Mouse (Mus musculus) heart, postnatal 4 days (tissue): ENCODE measurements around the gene Ubl4b. TPM values are rescaled to one million over a fixed set of nuclear protein-coding genes. Genes with fewer than 3 reads are reported as not detected.

Experiments used
- DNase-seq: peaks from one replicate; pipeline ENCODE4 v3.0.0; 2021
- total RNA-seq, 2 experiments: library from RNA; stranded (reverse); gene quantifications; 2 replicates each; pipeline ENCODE4 v1.2.3; 2021

Ubl4b gene
- total RNA-seq = not detected

DNA sequence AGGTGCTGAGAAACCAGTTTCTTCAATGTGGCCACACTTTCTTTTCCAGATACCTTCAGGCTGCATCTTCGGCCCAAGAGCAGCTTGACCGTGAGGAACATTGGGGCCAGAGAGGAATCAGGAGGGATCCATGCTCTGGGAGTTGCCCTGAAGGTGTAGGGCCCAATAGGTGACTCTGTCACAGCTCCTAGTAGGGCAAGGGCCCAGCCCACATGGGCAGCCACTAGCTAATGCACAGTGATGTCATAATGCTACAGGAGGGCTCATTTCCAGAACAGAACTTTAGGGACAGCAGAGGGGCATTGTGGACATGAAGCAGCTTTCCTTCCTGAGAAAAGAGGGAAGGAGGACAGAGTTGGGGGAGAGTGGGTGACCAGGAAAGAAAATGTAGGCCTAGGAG, at the start of gene Ubl4b:
Gene Ubl4b (minus strand): TSS at position 232 of the 400 bp plus-strand sequence.
- no peak for DNase-seq

DNA sequence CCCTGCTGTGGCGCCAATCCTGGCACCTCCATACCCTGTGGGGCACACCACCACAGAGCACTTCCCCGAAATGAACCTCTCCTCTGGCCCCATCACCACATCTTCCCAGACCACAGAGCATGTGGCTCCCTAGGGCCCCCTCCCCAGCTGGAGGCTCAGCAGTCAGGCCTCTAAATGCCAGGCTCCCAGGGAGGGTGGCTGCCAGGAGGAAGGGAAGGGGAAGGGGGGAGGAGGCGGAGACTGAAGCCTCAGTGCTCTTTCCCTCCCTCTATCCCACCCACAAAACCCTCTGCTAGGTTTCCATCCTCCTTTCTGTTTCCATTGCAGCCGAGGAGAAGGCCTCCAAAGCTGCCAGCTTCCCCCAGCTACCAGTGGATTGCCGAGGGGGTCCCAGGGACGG, 45.3 kb upstream of the Ubl4b start:
- DNase-seq = no peak

DNA sequence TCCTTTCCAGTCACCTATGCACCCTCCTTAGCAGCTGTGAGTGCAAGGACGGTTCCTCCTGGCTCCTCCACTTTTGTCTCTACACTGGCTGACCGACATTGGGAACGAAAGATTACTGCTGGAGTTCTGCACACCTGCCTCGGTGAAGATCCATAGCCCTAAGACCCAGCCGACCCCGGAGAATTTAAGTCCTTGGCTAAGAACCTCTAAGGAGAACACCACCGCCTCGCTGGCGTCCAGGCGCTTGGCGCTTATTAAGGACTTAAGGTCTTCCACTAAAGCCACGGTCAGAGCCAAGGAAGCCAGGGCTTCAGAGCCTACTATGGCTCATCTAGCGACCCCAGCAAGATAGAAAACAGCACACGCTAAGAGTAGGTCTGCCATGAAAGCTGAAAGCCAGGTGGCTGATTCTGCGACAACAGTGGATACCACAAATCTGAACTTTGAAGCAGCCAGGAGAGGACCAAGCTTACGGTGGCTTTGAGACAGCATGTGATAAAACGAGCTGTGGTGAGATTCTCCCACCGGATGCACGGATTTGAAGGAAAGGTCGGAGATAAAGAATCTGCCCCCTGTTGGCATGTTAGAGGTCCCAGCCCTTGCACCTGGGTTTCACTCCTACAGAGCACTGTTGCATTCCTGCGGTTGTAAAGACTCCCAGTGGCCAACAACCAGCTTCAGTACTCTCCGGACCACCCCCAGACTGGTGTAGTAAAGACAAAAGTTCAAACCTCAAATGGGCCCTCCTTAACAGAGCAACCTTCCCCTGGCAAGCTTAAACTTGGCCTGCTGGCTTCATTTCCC, 42.9 kb upstream of the Ubl4b start:
- no peak for DNase-seq

DNA sequence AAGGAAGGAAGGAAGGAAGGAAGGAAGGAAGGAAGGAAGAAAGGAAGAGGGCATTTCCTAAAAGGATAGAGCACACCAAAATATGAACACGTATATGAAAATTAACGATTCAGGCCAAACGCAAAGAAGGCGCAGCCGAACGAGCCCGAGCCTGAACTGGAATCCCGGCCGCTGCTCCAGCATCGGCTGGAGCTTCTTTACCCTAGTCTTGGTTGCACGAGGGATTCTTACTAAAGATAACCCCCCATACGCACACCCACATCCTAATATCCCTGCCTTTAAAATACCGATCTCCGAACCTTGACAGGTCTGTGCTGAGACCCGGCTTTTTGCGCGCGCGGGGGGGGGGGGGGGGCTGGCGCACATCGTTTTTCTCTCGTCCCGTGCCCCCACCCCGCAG, 42.3 kb upstream of the Ubl4b start:
- DNase-seq = no peak

DNA sequence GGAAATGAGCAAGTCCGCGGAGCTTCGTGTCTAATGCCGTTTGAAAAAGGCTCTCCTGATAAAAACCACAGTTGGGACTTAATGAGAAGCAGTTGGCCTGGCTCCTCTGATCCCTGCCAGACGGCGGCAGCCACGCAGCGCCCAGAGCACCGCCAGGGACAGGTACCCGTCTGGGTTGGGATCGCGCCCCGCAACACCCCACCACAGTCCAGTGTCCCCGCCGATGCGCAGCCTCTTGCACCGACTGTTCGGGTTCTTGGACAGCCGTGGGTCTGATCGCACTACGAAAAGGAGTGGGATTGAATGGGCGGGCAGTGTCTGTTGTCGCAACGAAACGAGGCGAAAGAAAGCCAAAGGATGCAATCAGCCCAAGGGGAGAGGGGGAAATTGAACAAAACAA, 41.7 kb upstream of the Ubl4b start:
- peak; percentile 16 for DNase-seq

DNA sequence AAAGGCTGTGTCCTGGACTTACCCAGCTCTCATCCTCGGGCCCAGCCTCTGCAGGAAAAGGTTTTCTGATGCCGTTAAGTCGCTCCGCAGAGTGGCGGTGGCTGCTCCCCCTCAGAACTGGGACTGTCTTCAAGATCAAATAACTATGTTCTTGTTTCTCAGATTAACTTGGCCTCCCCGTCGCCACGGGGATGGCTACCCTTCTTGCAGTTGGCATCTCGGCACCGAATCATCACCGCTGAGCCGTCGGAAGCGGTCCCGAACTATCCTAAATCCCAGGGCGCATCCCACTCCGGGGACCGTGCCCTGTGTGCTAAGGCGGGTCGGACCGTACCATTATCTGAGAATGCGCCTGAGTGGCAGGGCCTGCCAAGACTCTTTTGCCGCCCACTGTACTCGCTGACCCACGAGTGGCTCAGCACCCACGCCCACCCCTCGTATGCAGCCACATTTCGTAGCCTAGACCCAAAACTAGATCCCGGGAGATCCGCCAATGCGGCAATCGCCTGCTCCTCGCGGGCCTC, 41.1 kb upstream of the Ubl4b start:
- DNase-seq = no peak

DNA sequence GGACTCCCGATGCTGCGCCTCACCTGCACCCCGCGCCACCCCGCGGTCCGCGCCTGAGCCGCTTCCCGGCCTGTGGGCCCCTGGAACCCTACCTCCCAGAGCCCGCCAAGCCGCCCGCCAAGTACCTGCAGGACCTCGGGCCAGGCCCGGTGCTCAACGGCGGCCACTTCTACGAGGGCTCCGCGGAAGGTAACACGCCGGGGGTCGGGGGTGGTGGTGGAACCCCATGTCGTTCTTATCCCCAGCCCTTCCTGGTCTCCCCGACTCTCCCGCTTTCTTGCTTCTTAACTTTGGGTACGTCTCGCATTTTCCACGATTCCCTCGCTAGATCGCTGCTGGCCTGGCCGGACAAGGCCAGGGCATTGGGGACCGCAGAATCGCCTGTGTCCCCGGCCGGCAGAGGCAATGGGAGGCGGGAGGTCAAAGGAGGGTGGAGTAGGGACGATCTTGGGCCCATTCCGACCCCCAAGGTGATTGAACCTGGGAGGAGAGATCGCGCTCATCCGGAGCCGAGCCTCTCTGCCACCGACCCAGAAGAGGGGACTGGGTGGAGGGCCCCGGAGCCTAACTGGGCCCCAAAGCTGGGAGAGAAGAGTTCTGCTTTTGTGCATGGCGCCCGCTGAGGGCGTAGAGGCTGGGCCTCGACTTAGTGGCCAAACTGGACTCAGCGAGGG, 40.5 kb upstream of the Ubl4b start:
- peak; percentile 25 for DNase-seq

DNA sequence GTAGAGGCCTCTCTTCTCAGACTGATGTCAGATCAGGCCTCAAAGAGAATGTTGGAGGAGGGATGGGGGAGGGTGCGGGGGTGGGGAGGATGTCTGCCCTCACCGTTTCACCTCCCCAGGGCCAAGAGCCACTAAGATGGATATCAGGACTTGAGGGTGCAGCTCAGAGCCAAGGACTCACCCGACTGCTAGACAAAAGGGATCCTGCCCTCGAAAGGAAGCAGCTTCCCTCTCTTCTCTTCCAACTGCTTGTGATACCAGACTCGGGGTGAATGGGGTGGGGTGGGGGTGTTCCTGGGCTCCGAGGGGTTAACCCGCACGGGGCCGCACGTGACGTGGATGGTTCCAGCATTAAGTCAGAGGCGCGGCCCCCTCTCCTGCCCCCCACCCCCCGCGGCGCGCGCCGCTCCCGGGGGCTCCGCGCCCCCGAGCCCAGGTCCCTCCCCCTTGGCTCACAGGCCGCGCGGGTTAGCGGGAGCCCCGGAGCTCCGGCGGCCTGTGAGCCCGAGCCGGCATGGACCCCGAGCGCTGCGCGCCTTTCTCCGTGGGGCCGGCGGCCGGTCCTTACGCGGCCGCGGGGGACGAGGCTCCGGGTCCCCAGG, 39.9 kb upstream of the Ubl4b start, which contains the start of gene Alx3:
Gene Alx3 (plus strand): TSS at position 370 of the 602 bp plus-strand sequence.
- no peak for DNase-seq

DNA sequence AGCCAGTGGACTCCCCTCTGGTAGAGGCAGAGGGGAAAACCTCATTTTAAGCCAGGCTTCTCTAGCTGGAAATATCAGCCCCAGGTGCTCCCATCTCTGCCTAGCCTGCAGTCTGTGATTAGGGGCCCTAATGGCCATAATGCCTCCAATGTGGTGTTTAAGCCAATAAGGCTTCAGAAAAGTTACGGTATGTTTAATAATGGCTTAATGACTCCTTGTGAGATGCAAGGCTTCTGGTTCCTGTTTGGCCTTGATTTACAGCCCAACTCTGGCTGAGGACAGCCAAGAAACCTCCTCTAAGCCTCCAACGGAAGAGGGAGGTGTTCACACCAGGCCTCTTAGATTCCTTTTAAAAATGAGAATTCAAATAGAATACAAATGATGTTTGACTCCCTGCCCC, 38.8 kb upstream of the Ubl4b start:
- DNase-seq = no peak

DNA sequence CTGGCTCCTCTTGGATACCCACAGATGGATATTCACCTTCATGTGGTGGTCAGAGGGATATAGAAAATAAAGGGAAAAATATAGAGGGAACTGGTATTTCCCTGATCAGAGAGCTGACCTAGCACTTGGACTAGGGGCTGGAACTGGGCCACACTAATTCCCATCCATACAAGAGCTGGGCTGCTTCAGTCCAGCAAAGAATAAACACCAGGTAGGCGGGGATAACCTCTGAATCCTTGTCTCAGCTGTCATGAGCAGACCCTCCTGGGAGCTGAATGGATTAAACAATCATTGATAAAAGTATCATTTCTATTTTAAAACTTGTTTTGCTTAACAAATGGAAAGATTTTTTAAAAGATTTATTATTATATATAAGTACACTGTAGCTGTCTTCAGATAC, 36.7 kb upstream of the Ubl4b start:
- no peak for DNase-seq

DNA sequence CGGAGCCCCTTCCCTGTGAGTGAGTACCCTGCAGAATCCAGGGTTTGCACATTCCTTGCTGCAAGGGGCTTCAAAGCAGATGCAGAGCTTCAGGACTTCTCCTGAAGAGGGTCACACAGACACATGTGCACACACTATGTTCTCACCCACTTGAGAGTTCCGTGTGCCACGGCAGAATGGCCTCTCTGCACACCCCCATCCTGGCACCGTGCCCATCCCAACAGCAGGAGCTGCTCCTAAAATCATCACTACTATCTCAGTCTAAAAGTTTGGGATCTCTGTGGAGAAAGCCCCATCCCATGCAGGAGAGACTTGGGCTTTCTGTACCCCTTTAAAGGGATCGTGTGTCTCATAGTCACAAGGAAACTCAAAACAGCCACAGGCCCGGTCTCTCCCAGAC, 31.6 kb upstream of the Ubl4b start:
- DNase-seq = no peak

DNA sequence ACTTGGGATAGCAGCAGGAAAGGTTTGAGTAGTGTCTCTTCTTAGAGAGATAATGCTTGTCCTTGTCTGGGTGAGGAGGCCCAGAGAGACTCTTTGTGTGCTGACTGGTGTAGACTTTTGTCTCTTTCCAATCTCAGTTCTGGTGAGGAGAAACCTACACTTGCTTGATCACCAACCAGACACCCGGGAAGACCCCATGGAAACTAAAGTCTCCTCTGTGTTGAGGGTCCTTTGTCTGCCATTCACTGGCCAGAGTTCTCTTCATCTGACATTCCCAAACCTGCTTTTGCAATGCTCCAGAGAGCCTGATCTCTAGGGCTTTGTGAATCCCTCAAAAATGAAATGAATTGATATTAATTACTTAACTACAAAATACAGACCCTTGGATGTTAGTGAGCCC, 29.0 kb upstream of the Ubl4b start:
- DNase-seq = no peak

DNA sequence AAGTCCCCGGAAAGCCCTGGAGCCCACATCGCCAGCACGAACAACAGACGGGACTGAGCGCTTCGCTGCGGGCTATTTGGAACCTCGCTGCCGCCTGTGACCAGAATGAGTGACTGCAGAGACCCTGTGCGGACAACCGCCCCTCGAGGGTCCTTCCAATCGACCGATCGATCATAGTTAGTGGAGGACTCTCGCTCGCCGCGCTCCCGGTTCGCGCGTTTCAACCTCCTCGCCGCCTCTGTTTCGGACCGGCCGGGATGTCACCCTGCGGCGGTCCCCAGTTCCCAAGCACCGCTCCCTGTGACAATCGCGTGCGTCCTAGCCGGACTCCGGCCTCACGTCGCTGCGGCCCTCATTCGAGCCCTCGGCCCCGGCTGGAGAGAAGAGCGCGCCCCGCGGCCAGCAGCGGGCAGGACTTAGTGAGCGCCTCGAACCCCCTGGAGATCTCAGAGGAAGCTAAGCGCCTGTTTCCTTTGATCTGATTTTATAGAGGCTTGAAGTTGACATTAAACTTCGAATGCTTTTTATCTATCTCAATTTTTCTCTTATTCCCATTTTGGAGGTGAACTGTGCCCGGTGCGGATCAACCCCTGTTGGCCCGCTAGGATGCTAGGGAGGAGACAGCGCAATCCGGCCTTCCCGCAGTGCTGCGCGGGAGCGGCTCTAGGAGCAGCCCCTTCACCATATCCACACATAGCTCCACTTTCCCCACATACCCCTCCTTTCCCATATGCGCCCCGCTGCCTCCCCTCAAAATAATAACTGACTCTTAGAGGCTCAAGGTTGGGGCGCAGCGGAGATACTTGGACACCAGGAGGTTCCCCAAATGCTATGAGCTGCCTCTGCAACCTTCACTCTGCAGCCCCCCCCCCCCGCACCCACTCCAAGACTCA, 28.2 kb upstream of the Ubl4b start:
- peak; percentile 32 for DNase-seq

DNA sequence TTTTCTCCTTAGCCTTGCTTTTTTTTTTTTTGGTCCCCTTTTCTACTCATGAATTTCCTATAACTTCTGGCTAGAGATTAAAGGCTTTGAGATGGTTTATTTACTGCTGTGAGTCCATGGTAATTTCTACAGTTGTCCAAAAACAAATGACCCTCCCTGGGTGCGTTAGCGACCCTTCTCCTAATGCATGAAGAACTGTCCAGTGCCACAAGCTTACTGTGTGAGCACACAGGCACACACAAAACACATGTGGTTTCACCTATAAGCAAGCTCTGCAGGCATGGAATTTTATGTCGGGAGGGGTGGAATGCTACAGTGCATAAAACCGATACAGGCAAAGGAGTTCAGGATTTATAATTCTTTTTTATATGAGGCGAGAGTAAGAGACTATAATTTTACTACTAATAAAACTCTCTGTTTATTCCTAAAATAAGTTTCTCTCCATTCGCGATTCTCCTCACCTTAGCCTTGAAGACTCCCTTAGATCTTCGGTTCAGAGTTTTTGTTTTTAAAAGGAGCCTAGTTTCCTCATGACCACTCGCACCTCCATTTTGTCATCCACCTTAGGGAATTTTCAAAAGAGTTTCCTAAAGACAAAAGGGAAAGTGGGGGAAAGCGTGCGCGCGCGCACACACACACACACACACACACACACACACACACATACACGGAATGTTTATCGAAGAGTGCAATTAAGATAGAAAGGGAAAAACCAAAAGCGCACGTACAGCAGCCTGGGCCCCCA, 27.4 kb upstream of the Ubl4b start:
- DNase-seq = no peak

DNA sequence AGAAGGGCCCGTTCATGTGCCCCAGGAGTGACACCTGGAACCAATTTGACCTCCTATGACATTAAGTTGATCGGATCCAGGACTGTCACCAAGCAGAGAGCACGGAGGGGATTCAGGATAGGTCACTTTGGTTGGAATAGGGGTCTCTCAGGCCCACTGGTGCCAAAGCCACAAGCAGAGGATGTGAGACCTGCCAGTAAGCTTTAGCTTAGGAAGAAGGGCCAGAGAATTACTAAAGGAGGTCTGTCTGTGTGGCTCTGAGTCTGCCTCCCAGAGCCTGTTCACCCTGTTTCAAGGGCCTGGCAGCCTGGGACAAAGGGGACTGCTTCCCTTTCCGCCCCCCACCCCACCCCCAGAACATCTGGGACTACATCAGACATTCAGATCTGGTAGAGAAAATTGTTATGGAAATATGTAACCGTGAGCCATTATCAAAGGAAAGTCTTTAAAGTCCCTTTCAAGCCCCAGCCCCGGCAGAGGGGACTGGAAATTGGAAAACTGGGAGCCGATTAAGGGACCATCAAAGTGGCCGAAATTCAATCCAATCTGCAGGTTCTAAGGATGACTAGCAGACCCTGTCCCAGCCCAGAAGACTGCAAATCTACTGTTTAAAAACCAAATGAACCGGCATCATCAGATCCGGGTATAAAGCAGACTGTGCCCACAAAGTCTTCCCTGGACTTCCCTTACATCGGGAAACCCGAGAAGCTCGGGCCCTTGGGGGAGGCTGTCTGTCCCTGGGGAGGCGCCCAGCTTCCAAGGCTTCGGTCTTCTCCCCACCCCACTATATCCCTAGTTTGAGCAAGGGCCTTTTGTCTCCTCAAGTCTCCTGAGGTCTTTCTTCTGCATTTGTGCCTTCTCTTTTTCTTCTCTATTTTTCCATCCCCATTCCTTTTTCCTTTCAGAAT, 26.5 kb upstream of the Ubl4b start:
- no peak for DNase-seq

DNA sequence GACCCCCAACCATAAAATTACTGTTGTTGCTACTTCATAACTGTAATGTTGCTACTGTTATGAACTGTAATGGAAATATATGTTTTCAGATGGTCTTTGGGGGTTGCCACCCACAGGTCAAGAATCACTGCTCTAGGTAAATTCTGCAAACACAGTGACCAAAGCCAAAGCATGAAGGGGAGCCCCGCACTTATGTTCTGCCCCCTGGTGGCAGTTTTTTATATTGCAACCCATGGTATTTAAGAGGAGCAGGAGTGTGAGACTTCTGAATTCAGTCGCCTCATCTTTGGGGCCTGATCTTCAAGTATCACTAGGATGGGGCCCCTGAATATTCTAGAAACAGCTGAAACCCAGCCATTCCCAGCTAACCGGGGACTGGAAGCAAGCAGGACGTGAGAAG, 24.6 kb upstream of the Ubl4b start:
- DNase-seq = peak; percentile 83

DNA sequence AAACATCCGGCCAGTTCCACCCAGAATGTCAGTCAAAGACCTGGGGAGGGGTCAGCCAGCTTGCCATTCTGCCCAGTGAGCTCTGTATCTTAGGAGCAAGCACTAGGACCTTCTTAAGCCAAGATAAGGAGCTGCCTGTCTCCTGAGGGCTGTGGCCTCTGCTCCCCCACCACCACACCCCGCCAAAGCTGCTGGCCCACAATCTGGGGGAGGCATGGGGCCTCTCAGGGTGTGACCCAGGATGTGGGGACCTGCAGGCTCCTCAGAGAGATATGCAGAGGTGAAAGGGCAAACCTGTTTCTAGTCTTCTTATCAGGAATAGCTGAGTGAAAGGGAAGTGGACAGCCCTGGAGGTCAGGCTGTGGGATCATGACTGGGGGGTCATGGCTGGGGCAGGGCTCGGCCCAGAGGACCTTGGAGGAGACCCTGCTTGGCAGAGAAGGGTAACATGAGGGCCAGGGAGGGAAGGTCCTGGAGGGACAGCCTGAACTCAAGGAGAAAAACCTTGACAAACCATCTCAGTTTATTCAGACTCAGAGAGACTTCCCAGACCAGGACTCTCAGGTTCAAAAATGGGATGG, 23.0 kb upstream of the Ubl4b start:
- DNase-seq = no peak

DNA sequence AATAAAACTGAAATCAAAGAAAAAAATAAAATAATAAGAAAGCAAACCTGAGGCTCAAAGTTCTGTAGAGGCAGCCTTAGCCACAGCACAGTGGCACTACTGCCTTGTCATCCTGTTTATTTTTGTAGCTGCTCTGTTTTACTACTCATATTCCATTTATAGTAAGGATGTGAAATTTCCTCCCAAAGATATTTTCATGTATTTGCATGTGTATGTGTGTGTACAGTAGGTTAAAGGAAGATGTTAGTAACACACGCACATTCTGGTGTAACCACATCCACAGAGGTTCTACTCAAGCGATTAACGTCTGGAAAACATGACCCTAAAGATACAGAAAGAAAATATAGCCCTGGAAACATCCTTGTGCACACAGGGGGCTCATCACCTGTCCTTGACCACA, 21.9 kb upstream of the Ubl4b start:
- no peak for DNase-seq

DNA sequence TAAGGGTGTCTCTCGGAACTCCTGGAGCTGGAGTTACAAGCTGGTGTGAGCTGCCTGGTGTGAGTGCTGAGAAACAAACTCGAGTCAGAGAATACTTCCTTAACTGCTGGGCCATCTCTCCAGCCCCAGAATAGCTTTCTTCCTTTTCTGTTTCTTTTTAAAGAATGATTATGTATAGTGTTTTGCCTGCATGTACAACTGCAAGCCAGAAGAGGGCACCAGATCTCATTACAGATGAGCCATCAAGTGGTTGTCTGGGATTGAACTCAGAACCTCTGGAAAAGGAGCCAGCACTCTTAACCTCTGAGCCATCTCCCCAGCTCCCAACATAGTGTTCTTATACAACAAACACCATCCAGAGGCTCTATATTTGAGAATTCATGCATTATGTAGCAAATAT, 16.3 kb upstream of the Ubl4b start:
- no peak for DNase-seq

DNA sequence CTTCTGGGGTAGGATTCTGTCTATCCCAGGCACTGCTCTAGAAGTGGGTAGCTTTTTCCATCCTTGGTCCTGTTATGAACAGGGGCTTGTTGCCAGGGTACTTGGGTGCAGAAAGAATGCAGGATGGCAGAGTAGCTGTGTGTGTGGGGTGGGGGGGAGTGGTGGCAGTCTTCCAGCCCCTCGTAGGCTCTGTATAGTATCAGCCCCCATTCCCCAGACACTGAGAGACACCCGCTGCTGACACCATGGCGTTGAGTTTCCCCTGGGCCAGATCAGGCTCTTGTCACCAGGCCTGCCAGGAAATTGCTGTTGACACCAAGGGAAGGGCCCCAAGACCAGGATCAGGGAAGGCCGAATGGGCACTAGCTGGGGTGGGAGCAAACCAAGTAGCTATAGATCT, 13.8 kb upstream of the Ubl4b start:
- DNase-seq = no peak
